32 mouse cellular contexts compared by ENCODE assay signal in genomic region chr2:28546560-28546959, GRCm38 (mm10). TPM values are rescaled to one million over a fixed set of nuclear protein-coding genes. Genes with fewer than 3 reads are reported as not detected.
DNase-seq lines count a peak whose midpoint lies in the region; ATAC-seq and TF ChIP-seq lines count a peak whose summit lies in the region.
"Had no signal": no experiment of that assay in that cellular context is flagged by ENCODE, and none has a peak within 500 bp of the region (broad histone marks: within the 10 kb centered on the region; RNA-seq: fewer than 3 reads in every experiment).

No protein-coding gene starts in this region.

- H3K4me3 ChIP-seq in forebrain, embryonic 14.5 days (ENCODE audit: low read depth, low read length): no peak overlapping the region
- H3K4me3 ChIP-seq in forebrain, embryonic 10.5 days: no peak overlapping the region
- H3K4me3 ChIP-seq in layer of hippocampus, adult 2 months: no peak overlapping the region
- H3K4me3 ChIP-seq: embryonic facial prominence, embryonic 12.5 days; heart, adult 2 months; heart, embryonic 13.5 days; intestine, embryonic 15.5 days; limb, embryonic 12.5 days; liver, embryonic 15.5 days had no signal

- H3K9ac ChIP-seq in forebrain, embryonic 14.5 days (ENCODE audit: low read length): no peak overlapping the region
- H3K9ac ChIP-seq: embryonic facial prominence, embryonic 12.5 days; heart, embryonic 13.5 days; intestine, embryonic 15.5 days; liver, embryonic 15.5 days; lung, embryonic 14.5 days had no signal

- H3K27me3 ChIP-seq in forebrain, embryonic 14.5 days (replicated peaks; ENCODE audit: control insufficient read depth, insufficient read depth, low read length): no peaks in the 10 kb centered on the region
- no peaks in the 10 kb centered on the region for H3K27me3 ChIP-seq in forebrain, embryonic 10.5 days (ENCODE audit: poor library complexity, severe bottlenecking)
- H3K27me3 ChIP-seq: embryonic facial prominence, embryonic 12.5 days; heart, embryonic 13.5 days; intestine, embryonic 15.5 days; limb, embryonic 12.5 days; liver, embryonic 15.5 days had no signal

- no peaks in the 10 kb centered on the region for H3K4me1 ChIP-seq in forebrain, embryonic 14.5 days (ENCODE audit: control insufficient read depth, insufficient read depth, low read length)
- H3K4me1 ChIP-seq in forebrain, embryonic 10.5 days: peaks cover 5% of the 10 kb centered on the region; the same call in 1 of the 2 replicates
- H3K4me1 ChIP-seq: embryonic facial prominence, embryonic 12.5 days; intestine, embryonic 15.5 days; limb, embryonic 12.5 days had no signal

- H3K9me3 ChIP-seq in forebrain, embryonic 14.5 days (replicated peaks; ENCODE audit: control insufficient read depth, low read length): no peaks in the 10 kb centered on the region
- H3K9me3 ChIP-seq in forebrain, embryonic 10.5 days: no peaks in the 10 kb centered on the region
- H3K9me3 ChIP-seq: embryonic facial prominence, embryonic 12.5 days; G1E; heart, embryonic 13.5 days; intestine, embryonic 15.5 days; limb, embryonic 12.5 days; liver, embryonic 15.5 days had no signal

- peak overlapping the region; percentile 54; the same call in 1 of the 2 replicates for H3K27ac ChIP-seq in forebrain, embryonic 14.5 days (ENCODE audit: low read depth, low read length)
- H3K27ac ChIP-seq in forebrain, embryonic 10.5 days: no peak overlapping the region
- H3K27ac ChIP-seq in layer of hippocampus, adult 2 months: peak overlapping the region; percentile 68; the same call in 1 of the 2 replicates
- H3K27ac ChIP-seq: embryonic facial prominence, embryonic 12.5 days; heart, adult 2 months; heart, embryonic 13.5 days; intestine, embryonic 15.5 days; limb, embryonic 12.5 days; liver, embryonic 15.5 days had no signal

- no peak for TF ChIP-seq CTCF in layer of hippocampus, adult 2 months (conservative IDR thresholded peaks at IDR 0.05)

- no peak overlapping the region for H3K4me2 ChIP-seq in forebrain, embryonic 14.5 days (ENCODE audit: low read length)
- H3K4me2 ChIP-seq: embryonic facial prominence, embryonic 12.5 days; heart, embryonic 13.5 days; intestine, embryonic 15.5 days; limb, embryonic 12.5 days; liver, embryonic 15.5 days; lung, embryonic 14.5 days had no signal

- 79% methylated on average over 6 of the region's 6 CpGs for WGBS in forebrain, embryonic 14.5 days
- 81% methylated on average over 6 of the region's 6 CpGs for WGBS in forebrain, embryonic 10.5 days

- peaks cover 99% of the 10 kb centered on the region for H3K36me3 ChIP-seq in forebrain, embryonic 14.5 days (ENCODE audit: control insufficient read depth, insufficient read depth, low read length)
- peaks cover 100% of the 10 kb centered on the region for H3K36me3 ChIP-seq in forebrain, embryonic 10.5 days (replicated peaks)
- H3K36me3 ChIP-seq: G1E; liver, embryonic 15.5 days had no signal

- peak; percentile 57 for DNase-seq in cerebellum, adult 11-12 months
- no peak for DNase-seq in cerebellum, postnatal 36 days
- no peak for DNase-seq in forebrain, embryonic 14.5 days (ENCODE audit: low spot score)
- DNase-seq in forebrain, embryonic 10.5 days (ENCODE audit: extremely low spot score, low spot score): no peak
- no peak for DNase-seq in layer of hippocampus, adult 2 months (ENCODE audit: low spot score in 2 of 2)
- no peak for DNase-seq in layer of hippocampus, postnatal 36 days
- DNase-seq in left cerebral cortex, adult 8-10 months (ENCODE audit: low spot score in 2 of 2): no peak
- DNase-seq: adrenal gland, adult 8-10 months; embryo, embryonic 11 days; heart, adult 2 months; heart, postnatal 10 days; kidney, adult 2 months; kidney, postnatal 4 days; lung, embryonic 14.5 days; lung, postnatal 14 days; midbrain, embryonic 14.5 days; thymus, postnatal 4 days had no signal

- no peak for ATAC-seq in forebrain, embryonic 14.5 days
- ATAC-seq: intestine, embryonic 15.5 days had no signal

RNA-seq across cellular contexts. Expression of gene Cel, which starts 16.6 kb away (rescaled TPM):
- polyA plus RNA-seq in forebrain, embryonic 14.5 days (2014; fragmentation: Nextera tagmentation; extraction: Ambion mirVana): not detected in 2 replicates
- polyA plus RNA-seq in forebrain, embryonic 10.5 days (2016; fragmentation: Nextera tagmentation; extraction: Ambion mirVana): 0.07 TPM in 1 of 2 replicates, not detected in the other
- not detected for total RNA-seq in layer of hippocampus, adult 2 months (2021)
- not detected for total RNA-seq in layer of hippocampus, postnatal 36 days (2021)
- not detected for total RNA-seq in left cerebral cortex, adult 8-10 months (2022)
- total RNA-seq: adrenal gland, adult 8-10 months; G1E; gastrocnemius, adult 8-10 months; gastrocnemius, postnatal 4 days; heart, adult 2 months; heart, postnatal 10 days; hematopoietic stem cell, adult 5-6 weeks; left cerebral cortex, postnatal 14 days; monocyte, adult 5-6 weeks had no signal
- polyA plus RNA-seq: embryonic facial prominence, embryonic 12.5 days; G1E; heart, adult 2 months; heart, embryonic 13.5 days; kidney, adult 2 months; kidney, embryonic 16.5 days; limb, embryonic 12.5 days; lung, embryonic 14.5 days; midbrain, embryonic 14.5 days; neural tube, embryonic 14.5 days; stomach, embryonic 14.5 days had no signal

RNA-seq across cellular contexts. Expression of gene Ralgds, which starts 33.6 kb away (rescaled TPM):
- polyA plus RNA-seq in forebrain, embryonic 14.5 days (2014; fragmentation: Nextera tagmentation; extraction: Ambion mirVana): 63.3 and 82.1 TPM in 2 replicates
- polyA plus RNA-seq in forebrain, embryonic 10.5 days (2016; fragmentation: Nextera tagmentation; extraction: Ambion mirVana): 22.5 and 23.2 TPM in 2 replicates
- total RNA-seq in layer of hippocampus, adult 2 months (2021): 100 to 1,000 TPM; 115 to 139 TPM
- total RNA-seq in layer of hippocampus, postnatal 36 days (2021): 100 to 1,000 TPM; 123 to 128 TPM
- total RNA-seq in left cerebral cortex, adult 8-10 months (2022): 100 to 1,000 TPM in 1 of 4 experiments, 10 to 100 TPM in 3; 89.1 to 103 (median 96.7) TPM

RNA-seq across cellular contexts. Expression of gene Gtf3c5, which starts 37.0 kb away (rescaled TPM):
- polyA plus RNA-seq in forebrain, embryonic 14.5 days (2014; fragmentation: Nextera tagmentation; extraction: Ambion mirVana): 20.5 and 28.6 TPM in 2 replicates
- 60.1 and 62.6 TPM in 2 replicates for polyA plus RNA-seq in forebrain, embryonic 10.5 days (2016; fragmentation: Nextera tagmentation; extraction: Ambion mirVana)
- 10 to 100 TPM; 18.2 to 20.7 TPM for total RNA-seq in layer of hippocampus, adult 2 months (2021)
- total RNA-seq in layer of hippocampus, postnatal 36 days (2021): 10 to 100 TPM; 17.4 to 18.9 TPM
- total RNA-seq in left cerebral cortex, adult 8-10 months (2022): 10 to 100 TPM; 18.0 to 19.4 (median 19.2) TPM

RNA-seq across cellular contexts. Expression of gene Gm10134, which starts 40.7 kb away (rescaled TPM):
- polyA plus RNA-seq in forebrain, embryonic 14.5 days (2014; fragmentation: Nextera tagmentation; extraction: Ambion mirVana): 0.94 TPM in 1 of 2 replicates, not detected in the other
- not detected in 2 replicates for polyA plus RNA-seq in forebrain, embryonic 10.5 days (2016; fragmentation: Nextera tagmentation; extraction: Ambion mirVana)
- total RNA-seq in layer of hippocampus, adult 2 months (2021): 1 to 10 TPM in 1 of 2 experiments, not detected in 1; 1.2 TPM
- 1 to 10 TPM in 1 of 2 experiments, not detected in 1; 1.9 TPM for total RNA-seq in layer of hippocampus, postnatal 36 days (2021)
- 1 to 10 TPM in 2 of 4 experiments, not detected in 2; 1.7 to 3.6 TPM for total RNA-seq in left cerebral cortex, adult 8-10 months (2022)
- total RNA-seq: G1E; hematopoietic stem cell, adult 5-6 weeks; liver, adult 2 months; monocyte, adult 5-6 weeks had no signal
- polyA plus RNA-seq: G1E; liver, adult 2 months; neural tube, embryonic 14.5 days had no signal

RNA-seq across cellular contexts. Expression of gene Gbgt1, which starts 49.9 kb away (rescaled TPM):
- polyA plus RNA-seq in forebrain, embryonic 14.5 days (2014; fragmentation: Nextera tagmentation; extraction: Ambion mirVana): 0.22 and 0.33 TPM in 2 replicates
- polyA plus RNA-seq in forebrain, embryonic 10.5 days (2016; fragmentation: Nextera tagmentation; extraction: Ambion mirVana): not detected in 2 replicates
- total RNA-seq in layer of hippocampus, adult 2 months (2021): 1 to 10 TPM; 1.8 to 2.2 TPM
- total RNA-seq in layer of hippocampus, postnatal 36 days (2021): 1 to 10 TPM; 1.2 to 1.8 TPM
- 1 to 10 TPM; 2.9 to 4.4 (median 3.5) TPM for total RNA-seq in left cerebral cortex, adult 8-10 months (2022)
- total RNA-seq: G1E; hematopoietic stem cell, adult 5-6 weeks had no signal
- polyA plus RNA-seq: G1E had no signal
